Mouse (Mus musculus): ENCODE data around the gene Slc35e1. TPM values are rescaled to one million over a fixed set of nuclear protein-coding genes. Genes with fewer than 3 reads are reported as not detected.

The Slc35e1 gene
- polyA plus RNA-seq (2012): 11.7 and 12.9 TPM in 2 replicates

DNA sequence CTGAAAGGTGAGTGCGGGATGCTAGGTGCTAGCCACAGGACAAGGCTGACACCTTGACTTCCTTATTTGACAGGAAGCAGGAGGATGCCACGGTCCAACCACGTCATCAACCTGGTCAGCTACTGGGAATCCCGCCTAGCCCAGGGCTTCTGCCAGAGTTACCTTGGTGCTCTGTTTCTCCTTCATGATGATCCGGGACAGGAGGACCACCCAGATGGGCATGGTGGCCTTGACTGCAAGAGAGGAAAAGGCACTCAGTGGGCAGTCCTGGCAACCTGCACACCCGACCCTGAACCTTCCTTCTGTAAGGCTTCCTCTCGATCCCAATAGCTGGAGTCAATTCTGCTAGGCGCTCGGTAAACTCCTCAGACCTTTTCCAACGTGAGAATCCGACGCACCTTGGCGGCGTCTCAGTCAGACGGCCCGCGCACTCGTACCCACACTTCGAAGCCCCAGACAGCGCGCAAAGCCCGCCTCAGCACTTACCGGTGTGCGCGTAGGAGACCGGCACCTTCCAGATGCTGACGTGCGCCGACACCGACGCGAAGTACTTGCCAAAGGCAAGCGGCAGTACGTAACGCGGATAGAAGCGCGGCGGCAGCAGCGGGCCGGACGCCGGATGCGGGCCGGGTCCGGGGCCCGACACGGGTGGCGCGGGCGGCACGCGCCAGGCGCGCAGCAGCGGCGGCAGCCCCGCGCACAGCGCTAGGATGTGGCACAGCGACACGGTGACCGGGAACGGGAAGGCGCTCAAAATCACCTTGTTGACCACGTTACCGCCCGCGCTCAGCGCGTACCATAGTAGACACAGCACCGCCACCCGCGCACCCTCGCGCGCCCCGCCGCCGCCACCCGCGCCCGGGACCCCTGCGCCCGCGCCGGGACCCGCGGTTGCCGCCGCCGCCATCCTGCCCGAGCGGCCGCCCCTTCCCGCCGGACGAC is at the start of gene Slc35e1:
Slc35e1 (minus strand) TSS at position 935 of the 942 bp plus-strand sequence.

GRCm38 (mm10) chr8:72474826-72475546 is 17.4 kb downstream of the Slc35e1 start, which contains the start of gene Cherp:
Gene Cherp, minus strand, starts transcription at chr8:72475226.

DNA sequence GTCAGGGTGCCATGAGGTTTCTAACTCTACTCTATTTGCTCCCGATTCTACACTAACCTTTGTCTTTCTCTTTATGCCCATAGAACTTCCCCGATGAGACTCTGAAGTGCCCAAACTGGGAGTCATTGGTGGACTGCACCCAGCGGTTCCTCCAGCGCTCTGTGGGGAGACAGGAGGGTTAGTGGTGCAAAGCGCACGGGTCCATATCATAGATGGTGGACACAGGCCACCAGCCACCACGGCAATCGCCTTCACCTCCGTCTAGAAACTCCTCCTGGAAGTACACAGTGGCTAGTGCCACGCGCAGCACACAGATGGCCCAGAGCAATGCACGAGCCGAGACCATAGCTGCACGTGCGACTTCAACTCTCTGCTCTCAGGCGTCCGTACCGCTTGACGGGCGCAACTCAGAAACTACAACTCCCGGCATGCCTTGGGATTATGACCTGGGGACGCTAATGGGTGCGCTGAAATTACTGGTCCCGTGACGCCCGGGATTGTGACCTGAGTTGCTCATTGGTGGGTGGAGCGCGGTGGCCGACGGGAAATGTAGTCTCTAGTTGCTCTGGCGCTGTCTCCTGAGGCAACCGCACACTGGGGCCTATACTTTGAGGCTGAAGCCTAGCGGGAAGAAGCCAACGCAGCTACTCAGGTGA is 48.9 kb downstream of the Slc35e1 start, which contains the start of the genes Calr3 and 1700030K09Rik:
Calr3 (minus strand) TSS at position 533 of the 656 bp plus-strand sequence.
1700030K09Rik (plus strand) TSS at position 543 of the 656 bp plus-strand sequence.

Other genes with a start within 250 kb of the Slc35e1 start
- 111 and 150 TPM in 2 replicates for gene Gm10282, start 187.4 kb downstream of the Slc35e1 start, polyA plus RNA-seq (2012)
- 193 and 400 TPM in 2 replicates for gene Klf2, start 173.6 kb downstream of the Slc35e1 start, polyA plus RNA-seq (2012)
- gene Eps15l1, start 71.2 kb downstream of the Slc35e1 start, polyA plus RNA-seq (2012): 17.5 and 21.0 TPM in 2 replicates
- 0.35 TPM in 1 of 2 replicates, not detected in the other for gene Calr3, start 48.7 kb downstream of the Slc35e1 start, polyA plus RNA-seq (2012)
- gene 1700030K09Rik, start 48.7 kb downstream of the Slc35e1 start, polyA plus RNA-seq (2012): 1.7 and 2.5 TPM in 2 replicates
- gene Cherp, start 17.4 kb downstream of the Slc35e1 start, polyA plus RNA-seq (2012): 255 and 295 TPM in 2 replicates
- gene Med26, start 55.7 kb upstream of the Slc35e1 start, polyA plus RNA-seq (2012): 60.3 and 74.1 TPM in 2 replicates
- 19.9 and 21.5 TPM in 2 replicates for gene Smim7, start 78.5 kb upstream of the Slc35e1 start, polyA plus RNA-seq (2012)
- gene Tmem38a, start 79.4 kb upstream of the Slc35e1 start, polyA plus RNA-seq (2012): 1.3 TPM in 2 replicates
- gene Nwd1, start 154.1 kb upstream of the Slc35e1 start, polyA plus RNA-seq (2012): 4.0 and 4.7 TPM in 2 replicates
- 43.0 and 55.1 TPM in 2 replicates for gene Sin3b, start 230.7 kb upstream of the Slc35e1 start, polyA plus RNA-seq (2012)